Mouse (Mus musculus): ENCODE results near the gene Mef2c.

Mef2c gene

GRCm38 (mm10) chr13:83503919-83504318 lies at the start of gene Mef2c:
TSS of gene Mef2c (plus strand) at chr13:83504034.
- DNase-seq (ENCODE audit: low spot score), result no peak

- DNase-seq (ENCODE audit: low spot score), result no peak
Measured at GRCm38 (mm10) chr13:83458729-83459128, 45.1 kb upstream of the Mef2c start.

GRCm38 (mm10) chr13:83459600-83459999 lies 44.2 kb upstream of the Mef2c start:
- DNase-seq (ENCODE audit: low spot score), result no peak

GRCm38 (mm10) chr13:83460620-83461019 lies 43.2 kb upstream of the Mef2c start:
- DNase-seq (ENCODE audit: low spot score), result no peak

GRCm38 (mm10) chr13:83461556-83461955 lies 42.3 kb upstream of the Mef2c start:
- DNase-seq (ENCODE audit: low spot score), result no peak

- no peak for DNase-seq (ENCODE audit: low spot score)
Measured at GRCm38 (mm10) chr13:83466756-83467155, 37.1 kb upstream of the Mef2c start.

- DNase-seq (ENCODE audit: low spot score), result no peak
Measured at GRCm38 (mm10) chr13:83468794-83469193, 35.0 kb upstream of the Mef2c start.

- no peak for DNase-seq (ENCODE audit: low spot score)
Measured at GRCm38 (mm10) chr13:83473755-83474154, 30.1 kb upstream of the Mef2c start.

GRCm38 (mm10) chr13:83480388-83480787 lies 23.4 kb upstream of the Mef2c start:
- DNase-seq (ENCODE audit: low spot score), result no peak

- no peak for DNase-seq (ENCODE audit: low spot score)
Measured at GRCm38 (mm10) chr13:83481310-83481709, 22.5 kb upstream of the Mef2c start.

- no peak for DNase-seq (ENCODE audit: low spot score)
Measured at GRCm38 (mm10) chr13:83482087-83482486, 21.7 kb upstream of the Mef2c start.

GRCm38 (mm10) chr13:83484215-83484614 lies 19.6 kb upstream of the Mef2c start:
- no peak for DNase-seq (ENCODE audit: low spot score)

- no peak for DNase-seq (ENCODE audit: low spot score)
Measured at GRCm38 (mm10) chr13:83484721-83485369, 19.0 kb upstream of the Mef2c start.

- no peak for DNase-seq (ENCODE audit: low spot score)
Measured at GRCm38 (mm10) chr13:83492051-83492450, 11.8 kb upstream of the Mef2c start.

GRCm38 (mm10) chr13:83497708-83498107 lies 6.1 kb upstream of the Mef2c start:
- no peak for DNase-seq (ENCODE audit: low spot score)

GRCm38 (mm10) chr13:83499526-83499925 lies 4.3 kb upstream of the Mef2c start:
- DNase-seq (ENCODE audit: low spot score), result no peak

- no peak for DNase-seq (ENCODE audit: low spot score)
Measured at GRCm38 (mm10) chr13:83507687-83508086, 3.9 kb downstream of the Mef2c start.

GRCm38 (mm10) chr13:83515013-83515547 lies 11.2 kb downstream of the Mef2c start:
- DNase-seq (ENCODE audit: low spot score), result no peak

GRCm38 (mm10) chr13:83517660-83518609 lies 14.1 kb downstream of the Mef2c start:
- DNase-seq (ENCODE audit: low spot score), result peak; percentile 51

GRCm38 (mm10) chr13:83520807-83521206 lies 17.0 kb downstream of the Mef2c start:
- DNase-seq (ENCODE audit: low spot score), result no peak

GRCm38 (mm10) chr13:83523232-83523969 lies 19.6 kb downstream of the Mef2c start:
- no peak for DNase-seq (ENCODE audit: low spot score)
